9 mouse cellular contexts compared by ENCODE assay signal in genomic region chr2:60444711-60445509, GRCm38 (mm10).
DNase-seq lines count a peak whose midpoint lies in the region.
"Had no signal": no experiment of that assay in that cellular context is flagged by ENCODE, and none has a peak within 500 bp of the region (broad histone marks: within the 10 kb centered on the region; RNA-seq: fewer than 3 reads in every experiment).

No protein-coding gene starts in this region.

- DNase-seq in heart, adult 11 months, result peak; percentile 64
- DNase-seq in heart, adult 18-20 months, result no peak
- DNase-seq in frontal cortex, postnatal 25 days (ENCODE audit: low spot score in 2 of 2), result peak; percentile 4 to 37
- peak; percentile 63 to 71 for DNase-seq in layer of hippocampus, adult 8-10 months (ENCODE audit: low spot score in 2 of 2)
- peak; percentile 75 for DNase-seq in right cerebral cortex, adult 18-20 months
- DNase-seq in embryo, embryonic 9.5 days (ENCODE audit: extremely low spot score), result no peak
- DNase-seq in cerebellum, adult 9-11 months, result no peak
- DNase-seq in liver, result no peak
- DNase-seq: adrenal gland, adult 2 months had no signal

Comparison
In these comparisons a context has a peak if more than half of its experiments do, and no peak if none do; other contexts are left out.
1. DNase-seq: peak in heart, adult 11 months (single experiment), frontal cortex, postnatal 25 days (2 of 2), layer of hippocampus, adult 8-10 months (2 of 2) and right cerebral cortex, adult 18-20 months (single experiment); none in heart, adult 18-20 months (0 of 2), embryo, embryonic 9.5 days (single experiment), cerebellum, adult 9-11 months (single experiment) and liver (single experiment).